Mouse (Mus musculus) C2C12 (cell line): Measurements from ENCODE around the gene Hoxa7. TPM values are rescaled to one million over a fixed set of nuclear protein-coding genes. Genes with fewer than 3 reads are reported as not detected.

Experiments used
- H3K27me3 ChIP-seq: one replicate; pipeline ENCODE4 v1.6.1; 2011; ENCODE audit not compliant: control insufficient read depth, insufficient read depth, insufficient read length
- H3K36me3 ChIP-seq: one replicate; pipeline ENCODE4 v1.6.1; 2011; ENCODE audit not compliant: control insufficient read depth, insufficient read depth
- H3K4me3 ChIP-seq: one replicate; pipeline ENCODE4 v1.5.1; 2011; ENCODE audit warnings: mild to moderate bottlenecking, control low read depth; ENCODE audit not compliant: poor library complexity, insufficient read depth, severe bottlenecking
- H3K79me2 ChIP-seq: one replicate; pipeline ENCODE4 v1.6.1; 2011; ENCODE audit not compliant: control insufficient read depth, insufficient read depth
- H3K79me3 ChIP-seq: one replicate; pipeline ENCODE4 v1.6.1; 2011; ENCODE audit warnings: low read depth, control low read depth
- H3ac ChIP-seq: one replicate; pipeline ENCODE3; 2011; ENCODE audit warnings: low read depth; ENCODE audit not compliant: control insufficient read depth, insufficient read length
- CEBPB ChIP-seq: IDR thresholded peaks from one replicate; pipeline ENCODE4 v1.6.1; 2011; ENCODE audit warnings: low read depth, mild to moderate bottlenecking, control low read depth, moderate library complexity
- CTCF ChIP-seq: IDR thresholded peaks from one replicate; pipeline ENCODE4 v1.5.1; 2011; ENCODE audit not compliant: control insufficient read depth, insufficient read depth, insufficient read length
- FOSL1 ChIP-seq: IDR thresholded peaks from one replicate; pipeline ENCODE4 v1.8.0; 2011; ENCODE audit warnings: mild to moderate bottlenecking, low read length; ENCODE audit not compliant: poor library complexity, insufficient read depth, severe bottlenecking
- MAX ChIP-seq: IDR thresholded peaks from one replicate; pipeline ENCODE4 v1.6.1; 2011; ENCODE audit warnings: mild to moderate bottlenecking, control low read depth
- MYOD1 ChIP-seq: IDR thresholded peaks from one replicate; pipeline ENCODE4 v1.6.1; 2011; ENCODE audit warnings: low read depth; ENCODE audit not compliant: control insufficient read depth, insufficient read length
- MYOG ChIP-seq: IDR thresholded peaks from one replicate; pipeline ENCODE4 v1.6.1; 2011; ENCODE audit not compliant: control insufficient read depth, insufficient read length; ENCODE audit errors: extremely low read depth
- USF1 ChIP-seq: IDR thresholded peaks from one replicate; pipeline ENCODE4 v1.6.1; 2011; ENCODE audit warnings: low read depth, mild to moderate bottlenecking, control low read depth, moderate library complexity
- polyA plus RNA-seq: library from polyadenylated mRNA; unstranded; fragments of >200 nt; fragmentation: generic; extraction: Trizol; gene quantifications from one replicate; pipeline ENCODE4 v1.2.1, GENCODE M21; 2012; ENCODE audit warnings: missing spikeins

Gene Hoxa7
- polyA plus RNA-seq, 1 experiment: 7.5 TPM

GRCm38 (mm10) chr6:52237346-52238154 lies 15.9 kb upstream of the Hoxa7 start:
- Histone ChIP-seq H3K4me3 (peak overlapping the region; percentile 72), H3K36me3 (peaks cover 4% of the 10 kb centered on the region), H3K79me3 (peaks cover 82% of the 10 kb centered on the region), H3K27me3 (no peaks in the 10 kb centered on the region), H3ac (peak overlapping the region; percentile 3), H3K79me2 (peaks cover 100% of the 10 kb centered on the region)
- TF ChIP-seq MYOG: no peak
- no peak for TF ChIP-seq USF1
- no peak for TF ChIP-seq FOSL1
- no peak for TF ChIP-seq CEBPB
- TF ChIP-seq MAX: no peak
- no peak for TF ChIP-seq CTCF
- TF ChIP-seq MYOD1: no peak

GRCm38 (mm10) chr6:52236806-52237205 lies 15.2 kb upstream of the Hoxa7 start:
- Histone ChIP-seq H3K79me3 (peaks cover 87% of the 10 kb centered on the region), H3ac (no peak overlapping the region), H3K36me3 (no peaks in the 10 kb centered on the region)

GRCm38 (mm10) chr6:52235866-52236265 lies 14.2 kb upstream of the Hoxa7 start:
- H3K27me3 ChIP-seq: no peaks in the 10 kb centered on the region
- no peaks in the 10 kb centered on the region for H3K36me3 ChIP-seq
- H3K79me3 ChIP-seq: peaks cover 92% of the 10 kb centered on the region
- peaks cover 100% of the 10 kb centered on the region for H3K79me2 ChIP-seq
- no peak for TF ChIP-seq CEBPB
- no peak for TF ChIP-seq MYOG
- no peak for TF ChIP-seq FOSL1
- TF ChIP-seq MAX: no peak
- TF ChIP-seq MYOD1: no peak
- TF ChIP-seq CTCF: no peak
- TF ChIP-seq USF1: no peak
- H3K4me3 ChIP-seq: no peak overlapping the region
- H3ac ChIP-seq: no peak overlapping the region

More at GRCm38 (mm10) chr6:52236806-52237205, 15.2 kb upstream of the Hoxa7 start:
- Histone ChIP-seq H3K4me3 (no peak overlapping the region), H3K27me3 (no peaks in the 10 kb centered on the region), H3K79me2 (peaks cover 100% of the 10 kb centered on the region)
- no peak for TF ChIP-seq MYOG

GRCm38 (mm10) chr6:52235267-52235666 lies 13.6 kb upstream of the Hoxa7 start:
- Histone ChIP-seq H3ac (no peak overlapping the region), H3K36me3 (no peaks in the 10 kb centered on the region), H3K79me2 (peaks cover 100% of the 10 kb centered on the region), H3K27me3 (no peaks in the 10 kb centered on the region), H3K79me3 (peaks cover 96% of the 10 kb centered on the region), H3K4me3 (no peak overlapping the region)
- TF ChIP-seq CEBPB (no peak), CTCF (no peak), MAX (no peak), MYOG (no peak), MYOD1 (no peak), USF1 (no peak)

- no peaks in the 10 kb centered on the region for H3K36me3 ChIP-seq
- TF ChIP-seq CEBPB (no peak), MAX (no peak), CTCF (no peak), FOSL1 (no peak), MYOG (no peak), MYOD1 (no peak), USF1 (no peak)
- H3ac ChIP-seq: peak overlapping the region; percentile 92
- peak overlapping the region; percentile 45 for H3K4me3 ChIP-seq
- peaks cover 100% of the 10 kb centered on the region for H3K79me2 ChIP-seq
- H3K27me3 ChIP-seq: no peaks in the 10 kb centered on the region
- H3K79me3 ChIP-seq: peaks cover 96% of the 10 kb centered on the region
Observed at GRCm38 (mm10) chr6:52234428-52235140, 12.9 kb upstream of the Hoxa7 start.
